Mouse (Mus musculus) gastrocnemius, postnatal 4 days (tissue): ENCODE data around the gene Pla2g4d. TPM values are rescaled to one million over a fixed set of nuclear protein-coding genes. Genes with fewer than 3 reads are reported as not detected.

Experiments
- DNase-seq, 2 experiments: peaks; one replicate each; pipeline ENCODE4 v3.0.0; 2021 to 2022; ENCODE audit warnings: low spot score in 2 of 2, mixed read lengths in 2 of 2
- long read RNA-seq, 2 experiments: library from polyadenylated mRNA; stranded (forward); transcript quantifications; one replicate each; pipeline ENCODE4 v2.0.0; 2021
- total RNA-seq, 2 experiments: library from RNA; stranded (reverse); gene quantifications; 2 replicates each; pipeline ENCODE4 v1.2.3; 2021

Gene Pla2g4d
- total RNA-seq = not detected
- long read RNA-seq, experiment 1 = 0 reads
- long read RNA-seq, experiment 2 = 0 reads

DNA sequence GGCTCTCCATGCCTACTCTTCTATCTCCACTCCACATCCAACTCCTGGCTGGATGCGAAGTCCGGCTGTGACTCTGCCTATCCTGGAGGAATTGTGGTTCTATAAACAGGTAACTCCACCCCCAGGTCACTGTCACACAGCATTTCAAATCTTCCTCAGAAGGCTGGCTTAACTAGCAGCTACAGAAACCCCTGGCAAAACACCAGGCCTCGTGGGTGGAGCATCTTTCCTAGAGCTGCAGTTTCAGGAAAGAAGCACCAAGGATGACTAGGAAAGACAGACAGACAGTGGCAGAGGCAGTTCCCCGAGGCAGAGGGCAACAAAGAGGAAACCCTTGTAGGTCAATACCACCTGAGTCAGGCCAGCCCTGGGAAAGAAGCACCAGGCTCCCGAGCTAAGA is at the start of gene Pla2g4d:
Gene Pla2g4d (minus strand): TSS at position 203 of the 400 bp plus-strand sequence.
- DNase-seq = no peak

- no peak for DNase-seq
These were observed 48.9 kb upstream of the Pla2g4d start for GRCm38 (mm10) chr2:120337886-120338285.

- peak in 1 of 2 experiments; percentile 46 for DNase-seq
These were observed 42.6 kb upstream of the Pla2g4d start for GRCm38 (mm10) chr2:120331575-120331974.

- DNase-seq = no peak
These were observed 26.1 kb upstream of the Pla2g4d start for GRCm38 (mm10) chr2:120315077-120315476.

GRCm38 (mm10) chr2:120314487-120314886 is 25.5 kb upstream of the Pla2g4d start:
- no peak for DNase-seq

DNA sequence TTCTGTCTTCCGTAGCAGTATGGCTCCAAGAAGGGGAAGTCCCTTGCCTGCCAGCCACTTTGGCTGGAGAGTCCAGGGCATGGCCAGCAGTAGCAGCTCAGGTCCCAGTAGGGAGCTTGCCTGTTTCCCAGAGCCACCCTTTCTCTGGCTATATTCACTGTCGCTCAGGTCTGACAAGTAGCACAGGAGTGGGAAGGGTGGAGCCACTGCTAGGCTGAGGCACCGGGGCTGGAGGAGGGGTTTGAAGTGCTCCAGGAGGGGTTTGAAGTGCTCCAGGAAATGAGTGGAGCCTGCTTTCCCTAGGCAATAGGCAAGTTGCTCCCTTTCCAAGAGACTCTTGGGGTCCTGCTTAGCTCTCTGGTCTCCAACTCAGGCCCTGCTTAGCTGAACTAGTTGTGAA is 25.0 kb upstream of the Pla2g4d start, which contains the start of gene Pla2g4f:
Gene Pla2g4f (minus strand): TSS at position 190 of the 400 bp plus-strand sequence.
- no peak for DNase-seq

DNA sequence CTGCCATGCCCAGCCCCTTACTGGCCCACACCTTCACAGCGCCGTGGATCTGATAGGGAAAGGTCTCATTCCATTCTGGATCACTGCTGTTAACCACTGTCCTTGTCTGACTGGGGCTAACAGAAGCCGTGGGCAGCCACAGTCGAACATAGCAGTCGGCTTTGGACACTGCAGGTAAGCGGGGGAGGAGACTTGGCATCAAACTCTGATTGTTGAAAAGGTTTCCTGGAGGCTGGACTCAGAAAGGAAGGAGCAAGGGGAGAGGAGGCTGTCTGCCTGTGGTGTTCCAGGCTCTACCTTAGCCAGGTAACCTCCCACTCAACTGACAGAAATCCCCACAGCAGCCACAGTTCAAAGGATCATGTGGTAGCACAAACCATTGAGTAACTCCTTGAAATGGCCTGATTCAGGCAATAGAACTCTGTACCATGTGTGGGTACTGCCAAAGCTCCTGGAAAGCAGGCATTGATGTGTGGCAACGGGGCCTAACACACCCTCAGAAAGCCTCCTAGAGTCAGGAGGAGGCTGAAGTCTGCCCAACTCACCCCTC is 23.4 kb upstream of the Pla2g4d start:
- DNase-seq = no peak

GRCm38 (mm10) chr2:120304113-120304512 is 15.1 kb upstream of the Pla2g4d start:
- DNase-seq = no peak

- no peak for DNase-seq
These were observed 12.1 kb upstream of the Pla2g4d start for GRCm38 (mm10) chr2:120301076-120301475.

DNA sequence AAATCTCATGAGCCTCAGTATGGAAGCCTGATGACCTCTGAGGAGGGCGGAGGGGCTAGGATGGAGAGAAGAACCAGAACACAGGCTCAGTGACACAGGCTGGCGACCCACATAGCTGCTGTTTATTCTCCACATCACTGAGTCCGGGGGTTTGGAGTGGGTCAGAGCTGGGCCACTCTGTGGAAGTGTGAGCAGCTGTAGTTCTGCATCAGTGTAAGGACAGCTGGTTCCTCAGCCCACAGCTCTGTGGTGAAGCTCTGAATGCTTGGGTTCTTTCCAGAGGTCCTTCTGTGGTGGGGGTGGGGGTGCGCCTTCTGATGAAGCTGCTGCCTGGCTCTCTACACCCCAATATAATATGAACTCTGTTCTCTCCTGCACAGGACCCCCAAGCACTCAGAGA is 10.9 kb upstream of the Pla2g4d start:
- no peak for DNase-seq

- no peak for DNase-seq
These were observed 7.2 kb upstream of the Pla2g4d start for GRCm38 (mm10) chr2:120296160-120296559.

DNA sequence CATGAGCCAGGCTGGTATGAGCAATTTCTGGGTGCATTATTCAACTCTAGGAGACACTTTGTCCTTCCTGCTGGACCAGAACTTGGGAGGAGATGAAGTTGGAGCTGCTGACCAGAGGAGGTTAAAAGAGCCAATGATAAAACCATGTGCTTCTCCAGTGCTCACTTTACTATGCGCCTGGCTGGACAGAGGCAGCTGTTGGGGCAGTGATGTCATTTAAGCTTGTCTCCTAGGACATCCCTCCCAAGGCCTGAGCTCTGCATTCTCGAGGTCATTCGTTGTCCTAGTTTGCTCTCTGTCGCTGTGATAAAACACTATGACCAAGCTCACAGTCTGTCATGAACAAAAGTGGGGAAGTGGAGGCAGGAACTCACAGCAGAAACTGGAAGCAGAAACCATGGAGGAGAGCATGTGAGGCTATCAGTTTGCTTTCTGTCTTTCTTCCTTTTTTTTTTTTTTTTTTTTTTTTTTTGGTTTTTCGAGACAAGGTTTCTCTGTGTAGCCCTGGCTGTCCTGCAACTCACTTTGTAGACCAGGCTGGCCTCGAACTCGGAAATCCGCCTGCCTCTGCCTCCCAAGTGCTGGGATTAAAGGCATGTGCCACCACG is 2.6 kb upstream of the Pla2g4d start:
- no peak for DNase-seq

DNA sequence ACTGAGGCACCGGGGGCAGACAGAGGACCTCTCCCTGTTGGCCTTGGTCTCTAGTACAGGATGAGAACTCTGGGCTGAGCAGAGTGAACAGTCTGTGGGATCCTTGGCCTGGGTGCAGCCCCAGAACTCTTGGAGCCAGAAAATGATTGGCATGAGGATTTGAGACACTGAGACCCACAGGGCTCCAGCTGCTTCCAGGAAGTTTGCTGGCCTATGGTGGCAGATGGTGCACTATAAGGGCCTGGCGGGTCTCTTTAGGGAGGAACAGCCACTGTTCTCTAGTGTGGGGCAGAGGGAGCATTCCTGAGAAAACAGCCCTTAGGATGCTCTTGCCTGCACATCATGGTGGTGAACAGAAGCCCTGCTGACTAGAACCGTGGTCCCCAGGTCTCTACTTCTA is 596 bp downstream of the Pla2g4d start:
- no peak for DNase-seq

- no peak for DNase-seq
These were observed 3.4 kb downstream of the Pla2g4d start for GRCm38 (mm10) chr2:120285639-120286038.

- no peak for DNase-seq
These were observed 4.3 kb downstream of the Pla2g4d start for GRCm38 (mm10) chr2:120284705-120285104.

GRCm38 (mm10) chr2:120284094-120284493 is 4.9 kb downstream of the Pla2g4d start:
- DNase-seq = no peak

DNA sequence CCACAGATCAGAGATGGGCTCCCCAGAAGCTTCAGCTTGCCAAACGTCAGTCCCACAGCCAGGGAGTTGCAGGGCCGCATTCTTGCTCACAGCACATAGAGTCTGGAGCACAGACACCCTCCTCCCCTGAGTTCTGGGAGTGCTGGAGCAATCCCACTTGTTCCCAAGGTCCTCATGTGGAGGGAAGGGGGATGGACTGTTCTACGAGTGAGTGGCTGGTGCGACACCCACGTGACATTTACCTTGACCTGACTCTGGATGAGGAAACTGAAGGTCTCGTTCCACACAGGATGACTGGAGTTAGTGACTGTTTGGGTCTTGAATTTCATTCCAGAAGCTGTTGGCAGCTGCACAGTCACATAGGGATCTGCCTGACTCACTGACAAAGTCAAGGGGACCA is 5.4 kb downstream of the Pla2g4d start:
- no peak for DNase-seq

DNA sequence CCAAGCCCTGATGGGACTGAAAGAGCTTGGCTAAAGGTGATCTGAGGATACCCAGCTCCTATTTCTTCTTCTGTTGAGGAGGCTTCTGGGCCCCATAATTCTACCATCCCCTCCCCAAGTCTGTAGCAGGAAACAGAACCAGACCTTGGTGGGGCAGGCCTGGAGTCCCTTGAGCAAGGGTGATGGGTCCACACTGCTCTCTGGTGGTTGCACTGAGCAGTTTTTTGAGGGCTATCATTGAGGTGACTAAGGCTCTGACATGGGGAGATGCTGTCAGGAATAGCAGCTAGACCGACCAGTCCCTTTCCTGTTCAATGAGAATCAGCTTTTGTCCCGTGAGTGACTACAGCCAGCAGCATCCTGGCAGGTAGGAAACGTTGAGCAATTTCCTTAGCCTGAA is 7.8 kb downstream of the Pla2g4d start:
- DNase-seq = no peak

- peak in 1 of 2 experiments; percentile 36 for DNase-seq
These were observed 9.0 kb downstream of the Pla2g4d start for GRCm38 (mm10) chr2:120279961-120280360.

DNA sequence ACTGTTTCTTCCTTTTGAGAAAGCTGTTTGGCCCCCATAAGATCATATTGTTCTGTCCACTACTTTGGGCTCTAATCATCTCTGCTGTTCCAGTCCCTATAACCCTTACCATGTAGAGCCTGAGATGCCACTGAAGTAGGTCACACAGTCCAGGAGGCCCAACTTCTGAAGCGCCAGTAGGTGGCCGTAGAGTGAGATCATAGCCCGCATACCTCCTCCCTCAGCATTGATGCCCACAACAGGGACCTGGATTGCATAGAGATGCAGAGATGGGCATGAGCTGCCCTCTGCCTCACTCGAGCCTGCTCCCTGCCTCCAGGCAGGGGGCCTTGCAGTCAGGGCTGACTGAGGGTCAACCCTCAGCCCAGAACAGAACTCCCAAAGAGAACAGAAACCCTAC is 12.0 kb downstream of the Pla2g4d start:
- DNase-seq = no peak

GRCm38 (mm10) chr2:120268635-120269034 is 20.4 kb downstream of the Pla2g4d start:
- no peak for DNase-seq

- no peak for DNase-seq
These were observed 23.5 kb downstream of the Pla2g4d start for GRCm38 (mm10) chr2:120265523-120265922.

GRCm38 (mm10) chr2:120264858-120265257 is 24.1 kb downstream of the Pla2g4d start:
- no peak for DNase-seq
